Mouse (Mus musculus) gastrocnemius, postnatal 25 days (tissue): ENCODE measurements around the gene Trpm7. TPM values are rescaled to one million over a fixed set of nuclear protein-coding genes. Genes with fewer than 3 reads are reported as not detected.
A peak's percentile ranks its signal among the peaks of the same experiment; 100 is the strongest.

Source experiments
- DNase-seq: peaks from one replicate; pipeline ENCODE4 v3.0.0; 2022
- total RNA-seq, 2 experiments: library from RNA; stranded (reverse); gene quantifications; 1 replicate in 1 of 2; 2 replicates in 1 of 2; pipeline ENCODE4 v1.2.3; 2021

Trpm7 gene
- total RNA-seq, 2 experiments from 2014 or later: 21.7 to 23.5 TPM

- DNase-seq: no peak
These were observed 59.2 kb downstream of the Trpm7 start for GRCm38 (mm10) chr2:126816644-126817347.

- DNase-seq: no peak
These were observed 60.2 kb downstream of the Trpm7 start for GRCm38 (mm10) chr2:126815822-126816221.

GRCm38 (mm10) chr2:126801980-126802379, 74.0 kb downstream of the Trpm7 start:
- DNase-seq: no peak

GRCm38 (mm10) chr2:126798455-126798854, 77.6 kb downstream of the Trpm7 start:
- no peak for DNase-seq

GRCm38 (mm10) chr2:126795708-126796107, 80.3 kb downstream of the Trpm7 start:
- DNase-seq: no peak

GRCm38 (mm10) chr2:126792611-126793010, 83.4 kb downstream of the Trpm7 start:
- no peak for DNase-seq

GRCm38 (mm10) chr2:126787721-126788342, 88.2 kb downstream of the Trpm7 start:
- no peak for DNase-seq

GRCm38 (mm10) chr2:126783370-126783769, 92.7 kb downstream of the Trpm7 start, which contains the start of gene Usp50:
Gene Usp50 (minus strand): TSS chr2:126783470.
- no peak for DNase-seq

- peak; percentile 61 for DNase-seq
These were observed 93.6 kb downstream of the Trpm7 start for GRCm38 (mm10) chr2:126782433-126782832.

- no peak for DNase-seq
These were observed 94.6 kb downstream of the Trpm7 start for GRCm38 (mm10) chr2:126781478-126781877.

- DNase-seq: no peak
These were observed 95.7 kb downstream of the Trpm7 start for GRCm38 (mm10) chr2:126780286-126780685.

- DNase-seq: no peak
These were observed 97.2 kb downstream of the Trpm7 start for GRCm38 (mm10) chr2:126778806-126779205.

GRCm38 (mm10) chr2:126776416-126776815, 99.6 kb downstream of the Trpm7 start:
- no peak for DNase-seq

- no peak for DNase-seq
These were observed 100.1 kb downstream of the Trpm7 start for GRCm38 (mm10) chr2:126775951-126776350.

GRCm38 (mm10) chr2:126772217-126772616, 103.8 kb downstream of the Trpm7 start:
- DNase-seq: no peak

- DNase-seq: no peak
These were observed 106.4 kb downstream of the Trpm7 start for GRCm38 (mm10) chr2:126769431-126770181.

- DNase-seq: no peak
These were observed 107.8 kb downstream of the Trpm7 start for GRCm38 (mm10) chr2:126768194-126768593.

GRCm38 (mm10) chr2:126767599-126767998, 108.4 kb downstream of the Trpm7 start:
- no peak for DNase-seq

- DNase-seq: no peak
These were observed 110.0 kb downstream of the Trpm7 start for GRCm38 (mm10) chr2:126765867-126766582.

GRCm38 (mm10) chr2:126759351-126759750, 116.7 kb downstream of the Trpm7 start:
- DNase-seq: no peak

- DNase-seq: no peak
These were observed 120.4 kb downstream of the Trpm7 start for GRCm38 (mm10) chr2:126755664-126756063.

GRCm38 (mm10) chr2:126743389-126743788, 132.6 kb downstream of the Trpm7 start:
- no peak for DNase-seq
